Mouse (Mus musculus) intestine, postnatal 0 days (tissue): ENCODE measurements around the gene Nbas. TPM values are rescaled to one million over a fixed set of nuclear protein-coding genes. Genes with fewer than 3 reads are reported as not detected.

Experiments
- ATAC-seq: fragments of 200-750 bp; cut with Nextera tagmentation; 2 replicates; pipeline ENCODE4 v1.8.0; 2017; ENCODE audit warnings: mild to moderate bottlenecking, moderate TSS enrichment, moderate library complexity
- H3K27ac ChIP-seq: fragments of 300-500 bp; sonication (generic); 2 replicates; pipeline ENCODE4 v1.5.1; 2014; ENCODE audit warnings: mild to moderate bottlenecking, low read depth, low read length, moderate library complexity
- H3K27me3 ChIP-seq: fragments of 300-500 bp; sonication (generic); replicated peaks from 2 replicates; pipeline ENCODE4 v1.6.1; 2014; ENCODE audit warnings: low read length, mixed read lengths; ENCODE audit not compliant: control insufficient read depth, insufficient read depth
- H3K36me3 ChIP-seq: fragments of 300-500 bp; sonication (generic); 2 replicates; pipeline ENCODE4 v1.6.1; 2014; ENCODE audit warnings: mild to moderate bottlenecking, moderate library complexity; ENCODE audit not compliant: control insufficient read depth, insufficient read depth
- H3K4me1 ChIP-seq: fragments of 300-500 bp; sonication (generic); replicated peaks from 2 replicates; pipeline ENCODE4 v1.6.1; 2014; ENCODE audit warnings: antibody characterized with exemption, low read length, mixed read lengths; ENCODE audit not compliant: control insufficient read depth, insufficient read depth
- H3K4me2 ChIP-seq: fragments of 300-500 bp; sonication (generic); replicated peaks from 2 replicates; pipeline ENCODE4 v1.6.1; 2014; ENCODE audit warnings: low read depth, mild to moderate bottlenecking, moderate library complexity
- H3K4me3 ChIP-seq: fragments of 300-500 bp; sonication (generic); 2 replicates; pipeline ENCODE4 v1.5.1; 2014; ENCODE audit warnings: low read depth, low read length
- H3K9ac ChIP-seq: fragments of 300-500 bp; sonication (generic); 2 replicates; pipeline ENCODE4 v1.6.1; 2014; ENCODE audit warnings: mild to moderate bottlenecking, low read depth, low read length
- H3K9me3 ChIP-seq: fragments of 300-500 bp; sonication (generic); 2 replicates; pipeline ENCODE4 v1.6.1; 2016; ENCODE audit warnings: mixed run types; ENCODE audit not compliant: control insufficient read depth
- CTCF ChIP-seq: sonication (generic); IDR thresholded peaks from 2 replicates; pipeline ENCODE4 v1.5.1; 2016; ENCODE audit warnings: low read depth, mild to moderate bottlenecking, control low read depth, antibody characterized with exemption, moderate library complexity
- whole genome bisulfite sequencing: fragments of 180-500 bp; shearing (Covaris S2); extraction: QIAGEN DNeasy Blood & Tissue Kit; methylation state at CpG from one replicate; pipeline ENCODE4 v1.1.7; 2014; 5-methylcytosine and 5-hydroxymethylcytosine counted together
- polyA plus RNA-seq: library from polyadenylated mRNA; unstranded; fragments of >200 nt; fragmentation: Nextera tagmentation; extraction: Ambion mirVana; gene quantifications from 2 replicates; pipeline ENCODE4 v1.2.1, GENCODE M21; 2015

The Nbas gene
- polyA plus RNA-seq, 1 experiment from 2014 or later, result 13.9 TPM

GRCm38 (mm10) chr12:13609027-13609426, 340.1 kb downstream of the Nbas start:
- no peaks in the 10 kb centered on the region for H3K36me3 ChIP-seq
- no peaks in the 10 kb centered on the region for H3K4me1 ChIP-seq
- no peak for ATAC-seq
- H3K9ac ChIP-seq, result no peak overlapping the region
- WGBS, result 65% methylated on average over 11 of the region's 11 CpGs
- H3K4me3 ChIP-seq, result no peak overlapping the region
- no peak overlapping the region for H3K27ac ChIP-seq
- H3K27me3 ChIP-seq, result no peaks in the 10 kb centered on the region
- no peaks in the 10 kb centered on the region for H3K9me3 ChIP-seq
- no peak for TF ChIP-seq CTCF
- no peak overlapping the region for H3K4me2 ChIP-seq

GRCm38 (mm10) chr12:13613041-13613440, 344.1 kb downstream of the Nbas start:
- Histone ChIP-seq H3K9ac (no peak overlapping the region), H3K4me3 (no peak overlapping the region), H3K9me3 (no peaks in the 10 kb centered on the region), H3K4me1 (no peaks in the 10 kb centered on the region), H3K27ac (no peak overlapping the region), H3K27me3 (no peaks in the 10 kb centered on the region), H3K4me2 (no peak overlapping the region), H3K36me3 (no peaks in the 10 kb centered on the region)
- WGBS, result 24% methylated on average over 2 of the region's 2 CpGs
- ATAC-seq, result no peak
- TF ChIP-seq CTCF, result no peak

DNA sequence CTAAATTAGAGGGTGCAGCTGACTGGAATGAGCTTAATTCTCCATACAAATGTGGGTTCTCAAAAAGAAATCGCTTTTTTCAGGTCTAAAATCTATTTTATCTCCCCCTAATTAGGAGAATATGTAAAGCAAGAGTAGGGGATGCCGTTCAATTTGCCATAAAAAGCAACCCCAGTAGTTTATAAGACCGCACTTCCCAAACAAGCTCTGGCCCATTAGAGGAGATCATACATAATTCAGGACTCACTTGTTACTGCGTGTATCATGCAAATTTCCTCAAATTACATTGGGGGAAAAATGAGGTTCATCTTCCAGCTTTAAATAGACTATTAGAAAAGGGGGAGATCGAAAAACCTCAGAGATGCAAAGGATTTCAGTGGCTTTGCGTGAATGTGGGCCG, 346.7 kb downstream of the Nbas start:
- H3K9me3 ChIP-seq, result no peaks in the 10 kb centered on the region
- no peaks in the 10 kb centered on the region for H3K4me1 ChIP-seq
- H3K27me3 ChIP-seq, result no peaks in the 10 kb centered on the region
- H3K36me3 ChIP-seq, result no peaks in the 10 kb centered on the region
- H3K4me2 ChIP-seq, result no peak overlapping the region
- H3K27ac ChIP-seq, result no peak overlapping the region
- no peak for ATAC-seq
- no peak overlapping the region for H3K9ac ChIP-seq
- 86% methylated on average over 7 of the region's 7 CpGs for WGBS
- H3K4me3 ChIP-seq, result no peak overlapping the region
- TF ChIP-seq CTCF, result no peak

- H3K4me2 ChIP-seq, result no peak overlapping the region
- H3K9me3 ChIP-seq, result no peaks in the 10 kb centered on the region
- H3K27me3 ChIP-seq, result no peaks in the 10 kb centered on the region
- ATAC-seq, result no peak
- H3K27ac ChIP-seq, result no peak overlapping the region
- no peak overlapping the region for H3K9ac ChIP-seq
- 68% methylated on average over 15 of the region's 15 CpGs for WGBS
- H3K36me3 ChIP-seq, result no peaks in the 10 kb centered on the region
- no peak overlapping the region for H3K4me3 ChIP-seq
- H3K4me1 ChIP-seq, result no peaks in the 10 kb centered on the region
- no peak for TF ChIP-seq CTCF
Observed at GRCm38 (mm10) chr12:13622150-13622822, 353.4 kb downstream of the Nbas start.

- no peak overlapping the region for H3K27ac ChIP-seq
- no peak overlapping the region for H3K4me3 ChIP-seq
- no peaks in the 10 kb centered on the region for H3K9me3 ChIP-seq
- no peak for ATAC-seq
- H3K4me1 ChIP-seq, result no peaks in the 10 kb centered on the region
- TF ChIP-seq CTCF, result peak; percentile 64
- H3K27me3 ChIP-seq, result no peaks in the 10 kb centered on the region
- 64% methylated on average over 12 of the region's 12 CpGs for WGBS
- no peak overlapping the region for H3K4me2 ChIP-seq
- H3K9ac ChIP-seq, result no peak overlapping the region
- H3K36me3 ChIP-seq, result no peaks in the 10 kb centered on the region
Observed at GRCm38 (mm10) chr12:13626803-13627706, 358.1 kb downstream of the Nbas start.

Other genes starting within 250 kb of the Nbas start
- 47.3 and 50.2 TPM in 2 replicates for gene Ddx1, start 19.9 kb upstream of the Nbas start, polyA plus RNA-seq